Mouse (Mus musculus): ENCODE results near the gene St8sia1. TPM values are rescaled to one million over a fixed set of nuclear protein-coding genes. Genes with fewer than 3 reads are reported as not detected.

Gene St8sia1
- total RNA-seq, 2 experiments from 2014 or later = 0.07 TPM; not detected in 1

GRCm38 (mm10) chr6:142838501-142838900 is 125.8 kb downstream of the St8sia1 start:
- no peak for ATAC-seq (replicated peaks; ENCODE audit: poor library complexity)

- no peak for ATAC-seq (replicated peaks; ENCODE audit: poor library complexity)
Observed at GRCm38 (mm10) chr6:142837326-142837725, 126.9 kb downstream of the St8sia1 start.

- ATAC-seq (replicated peaks; ENCODE audit: poor library complexity) = no peak
Observed at GRCm38 (mm10) chr6:142835726-142836125, 128.5 kb downstream of the St8sia1 start.

- no peak for ATAC-seq (replicated peaks; ENCODE audit: poor library complexity)
Observed at GRCm38 (mm10) chr6:142834911-142835310, 129.3 kb downstream of the St8sia1 start.

- peak; percentile 51 for ATAC-seq (replicated peaks; ENCODE audit: poor library complexity)
Observed at GRCm38 (mm10) chr6:142831706-142832105, 132.5 kb downstream of the St8sia1 start.

GRCm38 (mm10) chr6:142831243-142831642 is 133.0 kb downstream of the St8sia1 start:
- ATAC-seq (replicated peaks; ENCODE audit: poor library complexity) = peak; percentile 95

GRCm38 (mm10) chr6:142830221-142830620 is 134.0 kb downstream of the St8sia1 start:
- ATAC-seq (replicated peaks; ENCODE audit: poor library complexity) = no peak

- ATAC-seq (replicated peaks; ENCODE audit: poor library complexity) = no peak
Observed at GRCm38 (mm10) chr6:142825449-142825848, 138.8 kb downstream of the St8sia1 start.

- ATAC-seq (replicated peaks; ENCODE audit: poor library complexity) = peak; percentile 25; the same call in 1 of the 2 replicates
Observed at GRCm38 (mm10) chr6:142823008-142823787, 141.1 kb downstream of the St8sia1 start.

- no peak for ATAC-seq (replicated peaks; ENCODE audit: poor library complexity)
Observed at GRCm38 (mm10) chr6:142818306-142818705, 145.9 kb downstream of the St8sia1 start.

GRCm38 (mm10) chr6:142815513-142815912 is 148.7 kb downstream of the St8sia1 start:
- peak; percentile 12; the same call in 1 of the 2 replicates for ATAC-seq (replicated peaks; ENCODE audit: poor library complexity)

- peak; percentile 78 for ATAC-seq (replicated peaks; ENCODE audit: poor library complexity)
Observed at GRCm38 (mm10) chr6:142814495-142814921, 149.7 kb downstream of the St8sia1 start.

GRCm38 (mm10) chr6:142814011-142814410 is 150.2 kb downstream of the St8sia1 start:
- ATAC-seq (replicated peaks; ENCODE audit: poor library complexity) = no peak

GRCm38 (mm10) chr6:142812969-142813368 is 151.3 kb downstream of the St8sia1 start:
- no peak for ATAC-seq (replicated peaks; ENCODE audit: poor library complexity)

- peak; percentile 27; the same call in 1 of the 2 replicates for ATAC-seq (replicated peaks; ENCODE audit: poor library complexity)
Observed at GRCm38 (mm10) chr6:142810239-142810638, 154.0 kb downstream of the St8sia1 start.

GRCm38 (mm10) chr6:142809373-142810098 is 154.7 kb downstream of the St8sia1 start:
- ATAC-seq (replicated peaks; ENCODE audit: poor library complexity) = 0 out of 2 replicates have a peak, but pooled peaks have one; percentile 15

GRCm38 (mm10) chr6:142806326-142806725 is 157.9 kb downstream of the St8sia1 start:
- peak; percentile 89 for ATAC-seq (replicated peaks; ENCODE audit: poor library complexity)

GRCm38 (mm10) chr6:142804402-142804801 is 159.8 kb downstream of the St8sia1 start, which contains the start of gene Sult6b2:
TSS of gene Sult6b2 (minus strand) at chr6:142804502.
- no peak for ATAC-seq (replicated peaks; ENCODE audit: poor library complexity)

GRCm38 (mm10) chr6:142802617-142803525 is 161.4 kb downstream of the St8sia1 start:
- no peak for ATAC-seq (replicated peaks; ENCODE audit: poor library complexity)

- ATAC-seq (replicated peaks; ENCODE audit: poor library complexity) = no peak
Observed at GRCm38 (mm10) chr6:142801687-142802086, 162.6 kb downstream of the St8sia1 start.
